Mouse (Mus musculus): ENCODE data around the gene Olfr403. TPM values are rescaled to one million over a fixed set of nuclear protein-coding genes. Genes with fewer than 3 reads are reported as not detected.

The Olfr403 gene
- polyA plus RNA-seq, 1 experiment from 2014 or later, result not detected

Other genes starting within 250 kb of the Olfr403 start
- not detected in 2 replicates for gene Olfr23, start 249.6 kb upstream of the Olfr403 start, polyA plus RNA-seq (2014; fragmentation: Nextera tagmentation; extraction: Ambion mirVana)
- gene Olfr397, start 225.4 kb upstream of the Olfr403 start, polyA plus RNA-seq (2014; fragmentation: Nextera tagmentation; extraction: Ambion mirVana), result not detected in 2 replicates
- gene Olfr398, start 195.8 kb upstream of the Olfr403 start, polyA plus RNA-seq (2014; fragmentation: Nextera tagmentation; extraction: Ambion mirVana), result not detected in 2 replicates
- gene Olfr139, start 129.7 kb upstream of the Olfr403 start, polyA plus RNA-seq (2014; fragmentation: Nextera tagmentation; extraction: Ambion mirVana), result not detected in 2 replicates
- not detected in 2 replicates for gene Olfr399, start 129.6 kb upstream of the Olfr403 start, polyA plus RNA-seq (2014; fragmentation: Nextera tagmentation; extraction: Ambion mirVana)
- gene Zfp616, start 116.3 kb upstream of the Olfr403 start, polyA plus RNA-seq (2014; fragmentation: Nextera tagmentation; extraction: Ambion mirVana), result not detected in 2 replicates
- gene Olfr401, start 72.5 kb upstream of the Olfr403 start, polyA plus RNA-seq (2014; fragmentation: Nextera tagmentation; extraction: Ambion mirVana), result not detected in 2 replicates
- gene Olfr402, start 32.7 kb upstream of the Olfr403 start, polyA plus RNA-seq (2014; fragmentation: Nextera tagmentation; extraction: Ambion mirVana), result not detected in 2 replicates
- not detected in 2 replicates for gene Olfr43, start 25.1 kb downstream of the Olfr403 start, polyA plus RNA-seq (2014; fragmentation: Nextera tagmentation; extraction: Ambion mirVana)
- not detected in 2 replicates for gene Olfr406, start 73.6 kb downstream of the Olfr403 start, polyA plus RNA-seq (2014; fragmentation: Nextera tagmentation; extraction: Ambion mirVana)
- gene Olfr59, start 97.5 kb downstream of the Olfr403 start, polyA plus RNA-seq (2014; fragmentation: Nextera tagmentation; extraction: Ambion mirVana), result not detected in 2 replicates
- not detected in 2 replicates for gene Olfr410, start 151.8 kb downstream of the Olfr403 start, polyA plus RNA-seq (2014; fragmentation: Nextera tagmentation; extraction: Ambion mirVana)
- gene Olfr411, start 166.4 kb downstream of the Olfr403 start, polyA plus RNA-seq (2014; fragmentation: Nextera tagmentation; extraction: Ambion mirVana), result not detected in 2 replicates
- gene Olfr412, start 175.8 kb downstream of the Olfr403 start, polyA plus RNA-seq (2014; fragmentation: Nextera tagmentation; extraction: Ambion mirVana), result not detected in 2 replicates